In the genomic region with DNA sequence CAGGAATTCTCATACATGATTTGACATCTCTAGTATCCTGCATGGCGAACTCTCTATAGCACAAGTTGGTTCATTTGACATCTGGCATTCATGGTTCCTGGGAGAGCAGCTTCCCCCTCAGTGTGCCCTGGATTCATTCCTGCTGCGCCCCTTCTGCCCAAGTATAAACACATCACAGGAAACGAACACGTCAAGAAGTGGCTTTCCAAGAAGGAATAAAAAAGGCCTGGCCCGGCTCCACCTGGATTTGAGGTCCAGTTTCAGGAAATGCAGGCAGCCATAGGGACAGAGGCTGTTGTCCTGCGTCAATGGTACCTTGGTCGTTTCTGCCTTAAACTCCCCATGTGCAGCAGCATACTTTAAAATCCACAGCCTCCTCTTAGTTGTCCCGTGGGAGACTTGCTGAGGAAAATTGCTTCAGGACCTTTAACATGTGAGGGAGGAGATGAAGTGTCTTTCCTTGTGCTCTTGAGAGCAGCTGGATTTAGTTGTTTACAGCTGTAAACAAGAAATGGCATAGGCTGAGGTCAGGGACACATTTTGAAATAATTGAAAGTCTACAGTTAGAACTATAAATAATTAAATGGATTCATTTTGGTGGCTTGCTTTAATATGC, we compare ENCODE assay signal across 8 mouse cellular contexts.
A peak's percentile ranks its signal among the peaks of the same experiment; 100 is the strongest.
DNase-seq lines count a peak whose midpoint lies in the region; ATAC-seq lines count a peak whose summit lies in the region.

No protein-coding gene starts in this region.

- no peak overlapping the region for H3K4me2 ChIP-seq in lung, embryonic 16.5 days (ENCODE audit: low read depth, low read length)
- no peak overlapping the region for H3K4me2 ChIP-seq in hindbrain, embryonic 16.5 days (ENCODE audit: low read length)
- H3K4me2 ChIP-seq in neural tube, embryonic 13.5 days: peak overlapping the region; percentile 58

- peak; percentile 34 for DNase-seq in embryo, embryonic 10 days (ENCODE audit: low spot score)
- DNase-seq in embryo, embryonic 11 days: no peak
- no peak for DNase-seq in lung, postnatal 14 days
- no peak for DNase-seq in layer of hippocampus, adult 9-11 months
- DNase-seq in ovary, postnatal 36 days (ENCODE audit: low spot score): no peak

- H3K9me3 ChIP-seq in lung, embryonic 16.5 days (ENCODE audit: control insufficient read depth, low read length): no peaks in the 10 kb centered on the region
- no peaks in the 10 kb centered on the region for H3K9me3 ChIP-seq in hindbrain, embryonic 16.5 days (ENCODE audit: control insufficient read depth, low read length)
- H3K9me3 ChIP-seq in neural tube, embryonic 13.5 days: no peaks in the 10 kb centered on the region

- H3K9ac ChIP-seq in lung, embryonic 16.5 days (ENCODE audit: low read length): no peak overlapping the region
- H3K9ac ChIP-seq in hindbrain, embryonic 16.5 days (ENCODE audit: low read depth, low read length): no peak overlapping the region
- no peak overlapping the region for H3K9ac ChIP-seq in neural tube, embryonic 13.5 days

- whole genome bisulfite sequencing in lung, embryonic 16.5 days: 41% methylated on average over 8 of the region's 8 CpGs
- WGBS in hindbrain, embryonic 16.5 days: 20% methylated on average over 8 of the region's 8 CpGs
- WGBS in neural tube, embryonic 13.5 days: 28% methylated on average over 8 of the region's 8 CpGs

- ATAC-seq in lung, embryonic 16.5 days (ENCODE audit: low read depth): peak; percentile 47
- peak; percentile 37; the same call in 1 of the 2 replicates for ATAC-seq in hindbrain, embryonic 16.5 days
- no peak for ATAC-seq in neural tube, embryonic 13.5 days (ENCODE audit: low read depth)

- H3K27ac ChIP-seq in lung, embryonic 16.5 days (ENCODE audit: low read length): peak overlapping the region; percentile 39; the same call in 1 of the 2 replicates
- no peak overlapping the region; the same call in 1 of the 2 replicates for H3K27ac ChIP-seq in hindbrain, embryonic 16.5 days (ENCODE audit: low read depth, low read length)
- peak overlapping the region; percentile 82 for H3K27ac ChIP-seq in neural tube, embryonic 13.5 days (replicated peaks)

- peaks cover 15% of the 10 kb centered on the region for H3K4me1 ChIP-seq in lung, embryonic 16.5 days (replicated peaks; ENCODE audit: control insufficient read depth, insufficient read depth, low read length)
- peaks cover 15% of the 10 kb centered on the region for H3K4me1 ChIP-seq in hindbrain, embryonic 16.5 days (ENCODE audit: control insufficient read depth, insufficient read depth, low read depth, low read length)
- H3K4me1 ChIP-seq in neural tube, embryonic 13.5 days (replicated peaks): peaks cover 32% of the 10 kb centered on the region

- no peak overlapping the region for H3K4me3 ChIP-seq in lung, embryonic 16.5 days (ENCODE audit: low read length)
- no peak overlapping the region for H3K4me3 ChIP-seq in hindbrain, embryonic 16.5 days (ENCODE audit: low read length)
- H3K4me3 ChIP-seq in neural tube, embryonic 13.5 days: no peak overlapping the region

- no peaks in the 10 kb centered on the region for H3K36me3 ChIP-seq in lung, embryonic 16.5 days (ENCODE audit: control insufficient read depth, insufficient read depth, low read length)
- no peaks in the 10 kb centered on the region for H3K36me3 ChIP-seq in hindbrain, embryonic 16.5 days (ENCODE audit: control insufficient read depth, insufficient read depth, low read length)
- H3K36me3 ChIP-seq in neural tube, embryonic 13.5 days: no peaks in the 10 kb centered on the region

- no peaks in the 10 kb centered on the region for H3K27me3 ChIP-seq in lung, embryonic 16.5 days (ENCODE audit: control insufficient read depth, insufficient read depth, low read depth, low read length)
- H3K27me3 ChIP-seq in hindbrain, embryonic 16.5 days (replicated peaks; ENCODE audit: control insufficient read depth, insufficient read depth, low read length): no peaks in the 10 kb centered on the region
- no peaks in the 10 kb centered on the region for H3K27me3 ChIP-seq in neural tube, embryonic 13.5 days
